Comparison of ENCODE assay signal across 16 mouse cellular contexts in genomic region chr2:132266086-132266485, GRCm38 (mm10). TPM values are rescaled to one million over a fixed set of nuclear protein-coding genes. Genes with fewer than 3 reads are reported as not detected.
DNase-seq lines count a peak whose midpoint lies in the region; ATAC-seq lines count a peak whose summit lies in the region.
"Had no signal": no experiment of that assay in that cellular context is flagged by ENCODE, and none has a peak within 500 bp of the region (broad histone marks: within the 10 kb centered on the region; RNA-seq: fewer than 3 reads in every experiment).

No protein-coding gene starts in this region.

- intact Hi-C loops in heart, postnatal 14 days (cut with DNase I): no loop called here

- peak; percentile 28 to 34; a peak in 3 of 4 replicates for ATAC-seq in hematopoietic stem cell, adult 5-6 weeks (replicated peaks in 1 of 2; ENCODE audit: insufficient read depth in 1 of 2, low FRiP score in 2 of 2, low TSS enrichment in 1 of 2, low read depth in 1 of 2, poor library complexity in 2 of 2, severe bottlenecking in 2 of 2)
- peak; percentile 49 for ATAC-seq in megakaryocyte progenitor cell, adult 5-6 weeks (replicated peaks; ENCODE audit: poor library complexity)
- ATAC-seq: forebrain, postnatal 0 days; hindbrain, postnatal 0 days had no signal

- peak; percentile 89 for DNase-seq in heart, adult 11 months
- no peak for DNase-seq in heart, postnatal 14 days
- DNase-seq in 416B (ENCODE audit: low read depth): peak; percentile 74
- no peak for DNase-seq in cerebellum, postnatal 4 days (ENCODE audit: low spot score in 2 of 2)
- DNase-seq in spleen, adult 12 weeks (ENCODE audit: low spot score): no peak
- DNase-seq in urinary bladder, postnatal 14 days (ENCODE audit: low spot score): no peak
- DNase-seq: B cell, adult 2 months; cerebellum, postnatal 36 days; forebrain, postnatal 0 days; heart, postnatal 10 days; kidney, adult 11 months; right cerebral cortex, postnatal 25 days; thymus, postnatal 14 days had no signal

RNA-seq across cellular contexts. Expression of gene Cds2, which starts 3.1 kb away (rescaled TPM):
- 10 to 100 TPM; 80.1 to 91.4 TPM for total RNA-seq in heart, postnatal 14 days (2021)
- total RNA-seq in hematopoietic stem cell, adult 5-6 weeks (2017): 13.4 and 17.4 TPM in 2 replicates
- total RNA-seq in megakaryocyte progenitor cell, adult 5-6 weeks (2015): 6.9 and 9.3 TPM in 2 replicates
- total RNA-seq in megakaryocyte progenitor cell, adult 5-6 weeks (2017): 8.6 and 10.5 TPM in 2 replicates

RNA-seq across cellular contexts. Expression of gene Pcna, which starts 13.0 kb away (rescaled TPM):
- total RNA-seq in heart, postnatal 14 days (2021): 10 to 100 TPM; 40.2 to 57.8 TPM
- total RNA-seq in hematopoietic stem cell, adult 5-6 weeks (2017): 634 and 659 TPM in 2 replicates
- total RNA-seq in megakaryocyte progenitor cell, adult 5-6 weeks (2015): 782 and 829 TPM in 2 replicates
- total RNA-seq in megakaryocyte progenitor cell, adult 5-6 weeks (2017): 543 and 606 TPM in 2 replicates

RNA-seq across cellular contexts. Expression of gene Tmem230, which starts 18.5 kb away (rescaled TPM):
- 10 to 100 TPM; 20.2 to 23.7 TPM for total RNA-seq in heart, postnatal 14 days (2021)
- 36.4 and 63.7 TPM in 2 replicates for total RNA-seq in hematopoietic stem cell, adult 5-6 weeks (2017)
- 60.6 and 64.6 TPM in 2 replicates for total RNA-seq in megakaryocyte progenitor cell, adult 5-6 weeks (2015)
- 17.2 and 23.0 TPM in 2 replicates for total RNA-seq in megakaryocyte progenitor cell, adult 5-6 weeks (2017)

Comparison
In these comparisons a context has a peak if more than half of its experiments do, and no peak if none do; other contexts are left out.
1. DNase-seq: peak in heart, adult 11 months (single experiment) and 416B (single experiment); none in heart, postnatal 14 days (0 of 2), cerebellum, postnatal 4 days (0 of 2), spleen, adult 12 weeks (single experiment) and urinary bladder, postnatal 14 days (single experiment).
2. RNA of gene Pcna, which starts 13.0 kb away (total RNA-seq): 543 to 829 TPM in megakaryocyte progenitor cell, adult 5-6 weeks and 634 to 659 TPM in hematopoietic stem cell, adult 5-6 weeks; 40.2 to 57.8 TPM in heart, postnatal 14 days; every median in the first group is over 4 times any median in the second.